Mouse (Mus musculus): Measurements from ENCODE around the gene 2310061I04Rik. TPM values are rescaled to one million over a fixed set of nuclear protein-coding genes. Genes with fewer than 3 reads are reported as not detected.

Gene 2310061I04Rik
- polyA plus RNA-seq, 1 experiment: 125 TPM

Other genes starting within 250 kb of the 2310061I04Rik start
- 18.1 and 18.5 TPM in 2 replicates for gene Vars2, start 229.8 kb downstream of the 2310061I04Rik start, polyA plus RNA-seq (2012; ENCODE audit: insufficient read depth, insufficient read length, missing spikeins)
- 16.3 and 19.0 TPM in 2 replicates for gene Gtf2h4, start 223.7 kb downstream of the 2310061I04Rik start, polyA plus RNA-seq (2012; ENCODE audit: insufficient read depth, insufficient read length, missing spikeins)
- 4.2 and 4.5 TPM in 2 replicates for gene Ddr1, start 192.8 kb downstream of the 2310061I04Rik start, polyA plus RNA-seq (2012; ENCODE audit: insufficient read depth, insufficient read length, missing spikeins)
- gene Ier3, start 75.7 kb downstream of the 2310061I04Rik start, polyA plus RNA-seq (2012; ENCODE audit: insufficient read depth, insufficient read length, missing spikeins): 19.2 and 52.4 TPM in 2 replicates
- 38.1 and 61.2 TPM in 2 replicates for gene Flot1, start 74.2 kb downstream of the 2310061I04Rik start, polyA plus RNA-seq (2012; ENCODE audit: insufficient read depth, insufficient read length, missing spikeins)
- gene Tubb5, start 59.1 kb downstream of the 2310061I04Rik start, polyA plus RNA-seq (2012; ENCODE audit: insufficient read depth, insufficient read length, missing spikeins): 32.5 and 58.6 TPM in 2 replicates
- 3.0 and 3.3 TPM in 2 replicates for gene Mdc1, start 55.9 kb downstream of the 2310061I04Rik start, polyA plus RNA-seq (2012; ENCODE audit: insufficient read depth, insufficient read length, missing spikeins)
- 1.4 and 2.8 TPM in 2 replicates for gene Nrm, start 36.1 kb downstream of the 2310061I04Rik start, polyA plus RNA-seq (2012; ENCODE audit: insufficient read depth, insufficient read length, missing spikeins)
- gene Ppp1r18, start 31.8 kb downstream of the 2310061I04Rik start, polyA plus RNA-seq (2012; ENCODE audit: insufficient read depth, insufficient read length, missing spikeins): 7.4 and 8.8 TPM in 2 replicates
- gene Dhx16, start 17.6 kb downstream of the 2310061I04Rik start, polyA plus RNA-seq (2012; ENCODE audit: insufficient read depth, insufficient read length, missing spikeins): 17.0 and 26.4 TPM in 2 replicates
- gene Atat1, start 12.6 kb upstream of the 2310061I04Rik start, polyA plus RNA-seq (2012; ENCODE audit: insufficient read depth, insufficient read length, missing spikeins): 19.1 and 42.2 TPM in 2 replicates
- gene Mrps18b, start 19.0 kb upstream of the 2310061I04Rik start, polyA plus RNA-seq (2012; ENCODE audit: insufficient read depth, insufficient read length, missing spikeins): 111 and 132 TPM in 2 replicates
- gene Ppp1r10, start 19.0 kb upstream of the 2310061I04Rik start, polyA plus RNA-seq (2012; ENCODE audit: insufficient read depth, insufficient read length, missing spikeins): 13.4 and 49.3 TPM in 2 replicates
- gene Abcf1, start 72.3 kb upstream of the 2310061I04Rik start, polyA plus RNA-seq (2012; ENCODE audit: insufficient read depth, insufficient read length, missing spikeins): 69.2 and 77.7 TPM in 2 replicates
- gene Gnl1, start 82.4 kb upstream of the 2310061I04Rik start, polyA plus RNA-seq (2012; ENCODE audit: insufficient read depth, insufficient read length, missing spikeins): 13.5 and 14.5 TPM in 2 replicates
- gene Prr3, start 82.8 kb upstream of the 2310061I04Rik start, polyA plus RNA-seq (2012; ENCODE audit: insufficient read depth, insufficient read length, missing spikeins): 5.3 and 6.8 TPM in 2 replicates
- 3.3 and 3.9 TPM in 2 replicates for gene H2-T24, start 123.1 kb upstream of the 2310061I04Rik start, polyA plus RNA-seq (2012; ENCODE audit: insufficient read depth, insufficient read length, missing spikeins)
- gene H2-T23, start 135.4 kb upstream of the 2310061I04Rik start, polyA plus RNA-seq (2012; ENCODE audit: insufficient read depth, insufficient read length, missing spikeins): 16.3 and 22.1 TPM in 2 replicates
- gene H2-T22, start 145.3 kb upstream of the 2310061I04Rik start, polyA plus RNA-seq (2012; ENCODE audit: insufficient read depth, insufficient read length, missing spikeins): 57.5 and 83.0 TPM in 2 replicates
- not detected in 2 replicates for gene Gm6034, start 145.5 kb upstream of the 2310061I04Rik start, polyA plus RNA-seq (2012; ENCODE audit: insufficient read depth, insufficient read length, missing spikeins)
- gene Gm11127, start 160.9 kb upstream of the 2310061I04Rik start, polyA plus RNA-seq (2012; ENCODE audit: insufficient read depth, insufficient read length, missing spikeins): not detected in 2 replicates
- not detected in 2 replicates for gene Gm19684, start 224.2 kb upstream of the 2310061I04Rik start, polyA plus RNA-seq (2012; ENCODE audit: insufficient read depth, insufficient read length, missing spikeins)
- gene Gm7030, start 232.0 kb upstream of the 2310061I04Rik start, polyA plus RNA-seq (2012; ENCODE audit: insufficient read depth, insufficient read length, missing spikeins): not detected in 2 replicates

All from brown adipose tissue, adult 24 weeks (tissue).